ENCODE assay signal across 8 mouse cellular contexts in genomic region chr16:75767250-75768002, GRCm38 (mm10). TPM values are rescaled to one million over a fixed set of nuclear protein-coding genes. Genes with fewer than 3 reads are reported as not detected.
A peak's percentile ranks its signal among the peaks of the same experiment; 100 is the strongest.
DNase-seq lines count a peak whose midpoint lies in the region; ATAC-seq lines count a peak whose summit lies in the region.

No protein-coding gene starts in this region.

- H3K27ac ChIP-seq in heart, embryonic 12.5 days (ENCODE audit: poor library complexity, severe bottlenecking) = peak overlapping the region; percentile 54; the same call in 1 of the 2 replicates
- peak overlapping the region; percentile 83 for H3K27ac ChIP-seq in midbrain, embryonic 15.5 days

- H3K27me3 ChIP-seq in heart, embryonic 12.5 days (replicated peaks) = no peaks in the 10 kb centered on the region
- no peaks in the 10 kb centered on the region for H3K27me3 ChIP-seq in midbrain, embryonic 15.5 days (replicated peaks)

- WGBS in heart, embryonic 12.5 days = 21% methylated on average over 21 of the region's 21 CpGs
- WGBS in midbrain, embryonic 15.5 days = 18% methylated on average over 21 of the region's 21 CpGs

- peaks cover 23% of the 10 kb centered on the region for H3K36me3 ChIP-seq in heart, embryonic 12.5 days
- H3K36me3 ChIP-seq in midbrain, embryonic 15.5 days (replicated peaks) = peaks cover 22% of the 10 kb centered on the region

- DNase-seq in retina, embryonic 14.5 days (ENCODE audit: low spot score) = peak; percentile 26
- no peak for DNase-seq in retina, postnatal 1 day
- DNase-seq in c-Kit-positive CD71-positive TER-119-positive erythroid progenitor cells, embryonic 14.5 days (ENCODE audit: low spot score) = peak; percentile 40
- peak; percentile 8 for DNase-seq in kidney, postnatal 14 days
- no peak for DNase-seq in layer of hippocampus, postnatal 10 days (ENCODE audit: low spot score in 2 of 2)
- no peak for DNase-seq in right cerebral cortex, postnatal 4 days

- peak; percentile 56 for ATAC-seq in heart, embryonic 12.5 days (ENCODE audit: insufficient number of reproducible peaks, low FRiP score)
- ATAC-seq in midbrain, embryonic 15.5 days (replicated peaks) = peak; percentile 85

- H3K4me2 ChIP-seq in heart, embryonic 12.5 days = peak overlapping the region; percentile 81
- H3K4me2 ChIP-seq in midbrain, embryonic 15.5 days = peak overlapping the region; percentile 73

- peak overlapping the region; percentile 54; the same call in 1 of the 2 replicates for H3K9ac ChIP-seq in heart, embryonic 12.5 days
- peak overlapping the region; percentile 51 for H3K9ac ChIP-seq in midbrain, embryonic 15.5 days

- 0 out of 2 replicates have a peak, but pooled peaks cover 6% of the 10 kb centered on the region for H3K4me1 ChIP-seq in heart, embryonic 12.5 days (replicated peaks)
- peaks cover 19% of the 10 kb centered on the region for H3K4me1 ChIP-seq in midbrain, embryonic 15.5 days

- no peaks in the 10 kb centered on the region for H3K9me3 ChIP-seq in heart, embryonic 12.5 days (replicated peaks)
- no peaks in the 10 kb centered on the region for H3K9me3 ChIP-seq in midbrain, embryonic 15.5 days

- peak overlapping the region; percentile 71 for H3K4me3 ChIP-seq in heart, embryonic 12.5 days
- H3K4me3 ChIP-seq in midbrain, embryonic 15.5 days = peak overlapping the region; percentile 74

RNA-seq across cellular contexts. Expression of gene Hspa13, which starts 0.5 kb away (rescaled TPM):
- polyA plus RNA-seq in heart, embryonic 12.5 days (2016; fragmentation: Nextera tagmentation; extraction: Ambion mirVana) = 26.4 and 28.2 TPM in 2 replicates
- polyA plus RNA-seq in midbrain, embryonic 15.5 days (2015; fragmentation: Nextera tagmentation; extraction: Ambion mirVana) = 38.8 and 42.6 TPM in 2 replicates
- total RNA-seq in layer of hippocampus, postnatal 10 days (2021) = 10 to 100 TPM; 39.9 to 42.4 TPM

Comparison
In these comparisons a context has a peak if more than half of its experiments do, and no peak if none do; other contexts are left out.
1. DNase-seq: peak in retina, embryonic 14.5 days (single experiment), c-Kit-positive CD71-positive TER-119-positive erythroid progenitor cells, embryonic 14.5 days (single experiment) and kidney, postnatal 14 days (single experiment); none in retina, postnatal 1 day (single experiment), layer of hippocampus, postnatal 10 days (0 of 2) and right cerebral cortex, postnatal 4 days (single experiment).